Mouse (Mus musculus) adrenal gland, adult 8-10 months (tissue): ENCODE results near the gene Foxp1. TPM values are rescaled to one million over a fixed set of nuclear protein-coding genes. Genes with fewer than 3 reads are reported as not detected.

Experiments used
- DNase-seq: peaks from one replicate; pipeline ENCODE4 v3.0.0; 2022
- total RNA-seq, 4 experiments: library from RNA; stranded (reverse); gene quantifications; 2 replicates each; pipeline ENCODE4 v1.2.4; 2022

Foxp1 gene
- total RNA-seq, 4 experiments from 2014 or later = 37.1 to 93.2 (median 58.8) TPM

GRCm38 (mm10) chr6:99439214-99439877, 83.2 kb downstream of the Foxp1 start:
- DNase-seq = no peak

- no peak for DNase-seq
Observed at GRCm38 (mm10) chr6:99436371-99436770, 86.2 kb downstream of the Foxp1 start.

- no peak for DNase-seq
Observed at GRCm38 (mm10) chr6:99435140-99435539, 87.4 kb downstream of the Foxp1 start.

GRCm38 (mm10) chr6:99433006-99433405, 89.5 kb downstream of the Foxp1 start:
- DNase-seq = no peak

- DNase-seq = no peak
Observed at GRCm38 (mm10) chr6:99431941-99432340, 90.6 kb downstream of the Foxp1 start.

- no peak for DNase-seq
Observed at GRCm38 (mm10) chr6:99430560-99430959, 92.0 kb downstream of the Foxp1 start.

- DNase-seq = no peak
Observed at GRCm38 (mm10) chr6:99429378-99430131, 93.0 kb downstream of the Foxp1 start.

- no peak for DNase-seq
Observed at GRCm38 (mm10) chr6:99428961-99429360, 93.6 kb downstream of the Foxp1 start.

GRCm38 (mm10) chr6:99427301-99427700, 95.2 kb downstream of the Foxp1 start:
- DNase-seq = no peak

GRCm38 (mm10) chr6:99425044-99425443, 97.5 kb downstream of the Foxp1 start:
- no peak for DNase-seq

GRCm38 (mm10) chr6:99420666-99421065, 101.9 kb downstream of the Foxp1 start:
- peak; percentile 30 for DNase-seq

- DNase-seq = no peak
Observed at GRCm38 (mm10) chr6:99412598-99412997, 109.9 kb downstream of the Foxp1 start.

GRCm38 (mm10) chr6:99409602-99410001, 112.9 kb downstream of the Foxp1 start:
- no peak for DNase-seq

- no peak for DNase-seq
Observed at GRCm38 (mm10) chr6:99408880-99409279, 113.6 kb downstream of the Foxp1 start.

GRCm38 (mm10) chr6:99403755-99404390, 118.6 kb downstream of the Foxp1 start:
- no peak for DNase-seq

GRCm38 (mm10) chr6:99402941-99403340, 119.6 kb downstream of the Foxp1 start:
- no peak for DNase-seq

GRCm38 (mm10) chr6:99402370-99402769, 120.2 kb downstream of the Foxp1 start:
- DNase-seq = no peak

GRCm38 (mm10) chr6:99401801-99402200, 120.7 kb downstream of the Foxp1 start:
- DNase-seq = no peak

- no peak for DNase-seq
Observed at GRCm38 (mm10) chr6:99401211-99401610, 121.3 kb downstream of the Foxp1 start.

- no peak for DNase-seq
Observed at GRCm38 (mm10) chr6:99395745-99396144, 126.8 kb downstream of the Foxp1 start.

GRCm38 (mm10) chr6:99394801-99395200, 127.7 kb downstream of the Foxp1 start:
- no peak for DNase-seq

- no peak for DNase-seq
Observed at GRCm38 (mm10) chr6:99392484-99392883, 130.0 kb downstream of the Foxp1 start.
